Mouse (Mus musculus) activated CD4-positive, CD25-positive, alpha-beta regulatory T cell, adult 4 months (primary cell): ENCODE results near the gene Gpatch4. TPM values are rescaled to one million over a fixed set of nuclear protein-coding genes. Genes with fewer than 3 reads are reported as not detected.

Experiments used
- ATAC-seq: one replicate; pipeline ENCODE4 v1.8.0; 2017
- polyA plus RNA-seq, 2 experiments: library from polyadenylated mRNA; unstranded; fragments of 100-300 nt; shearing (Covaris generic); gene quantifications; one replicate each; pipeline ENCODE4 v1.2.1; 2017

The Gpatch4 gene
- 10 to 100 TPM; 25.3 to 33.4 TPM for polyA plus RNA-seq

- ATAC-seq = peak; percentile 94
Observed at GRCm38 (mm10) chr3:88042661-88043421, at the start of gene Gpatch4. Gene Gpatch4, plus strand, starts transcription at chr3:88043108.

DNA sequence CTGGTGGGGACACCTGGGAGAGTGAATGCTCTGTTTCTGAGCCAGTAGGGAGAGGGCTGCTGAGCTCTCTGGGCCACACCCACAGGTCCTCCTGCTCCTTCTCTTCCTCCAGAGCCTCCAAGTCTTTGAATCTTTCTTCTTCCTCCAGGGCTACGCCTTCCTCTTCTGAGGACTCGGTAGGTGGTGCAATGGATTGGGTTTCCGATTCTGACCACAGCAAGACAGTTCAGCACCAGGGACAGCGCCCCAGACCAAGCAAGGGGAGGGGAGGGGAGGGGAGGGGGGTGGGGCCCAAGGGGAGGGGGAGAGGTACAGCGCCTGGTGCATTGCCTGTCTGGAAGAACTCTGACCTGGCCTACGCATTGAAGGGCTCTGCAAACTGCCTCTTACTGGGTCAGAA, 49.5 kb upstream of the Gpatch4 start:
- no peak for ATAC-seq

- no peak for ATAC-seq
Observed at GRCm38 (mm10) chr3:87995331-87995730, 47.6 kb upstream of the Gpatch4 start.

DNA sequence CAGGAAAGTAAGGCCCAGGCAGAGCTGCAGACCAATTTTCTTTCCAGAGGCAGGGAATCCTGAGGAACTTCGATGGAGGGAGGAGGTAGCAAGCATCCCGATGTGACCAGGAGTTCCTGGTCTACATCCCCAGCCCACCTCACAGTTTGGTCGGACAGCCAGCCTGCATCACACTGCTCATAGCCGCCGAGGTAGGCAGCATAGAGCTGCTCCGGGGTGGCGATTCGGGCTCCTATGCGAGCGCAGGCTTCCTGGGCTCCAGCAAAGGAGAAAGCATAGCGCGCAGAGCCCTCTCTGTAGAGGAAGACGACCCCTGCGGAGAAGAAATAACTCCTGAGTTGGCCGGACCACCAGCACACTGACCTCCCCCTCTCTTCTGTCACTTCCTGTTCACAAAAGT, 46.5 kb upstream of the Gpatch4 start:
- ATAC-seq = no peak

DNA sequence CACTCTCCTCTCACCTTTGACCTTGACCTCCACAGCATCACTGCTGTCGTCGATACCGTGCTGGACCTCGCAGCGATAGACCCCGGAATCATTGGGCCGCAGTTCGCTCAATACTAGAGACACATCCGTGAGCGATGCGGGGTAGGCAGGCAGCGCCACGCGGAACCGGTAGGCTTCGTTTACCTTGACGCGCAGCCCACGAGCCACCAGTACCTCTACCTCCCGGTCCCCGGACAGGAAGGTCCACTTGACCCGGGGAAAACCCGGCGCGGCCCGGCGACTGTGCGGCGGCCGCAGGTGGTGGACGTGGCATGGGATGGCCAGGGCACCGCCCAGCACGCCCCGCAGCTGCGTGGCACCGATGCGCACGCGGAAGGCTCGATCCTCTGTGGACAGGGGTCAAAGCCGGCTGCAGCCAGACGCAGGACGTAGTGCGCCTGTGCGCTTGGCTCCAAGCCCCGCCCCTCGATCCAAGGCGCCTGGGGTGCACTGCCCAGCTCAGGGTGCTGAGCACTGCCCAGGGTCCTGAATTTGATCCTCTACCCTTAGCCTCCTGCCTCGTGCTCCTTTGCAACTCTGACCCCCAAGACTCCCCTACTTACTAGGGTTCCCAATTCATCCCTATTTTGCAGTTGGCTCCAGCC, 45.8 kb upstream of the Gpatch4 start:
- no peak for ATAC-seq

DNA sequence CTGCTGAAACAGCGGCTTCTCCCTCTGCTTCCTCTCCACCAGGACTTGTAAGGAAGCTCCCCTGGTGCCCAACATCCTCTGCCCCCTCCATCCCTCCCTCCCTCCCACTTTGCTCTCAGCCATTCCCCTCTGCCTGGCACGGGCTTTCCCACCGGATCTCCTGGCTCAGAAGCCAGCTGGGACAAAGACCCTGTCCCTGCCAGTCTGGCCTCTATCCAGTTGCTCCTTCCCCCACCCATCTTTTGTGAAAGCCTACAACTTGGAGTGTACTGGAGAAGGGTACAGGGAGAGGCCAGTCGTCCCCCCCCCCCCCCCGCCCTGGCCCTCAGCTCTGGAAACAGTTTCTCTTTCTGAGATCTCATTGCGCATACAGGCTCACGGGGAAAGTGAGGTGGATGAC, 44.2 kb upstream of the Gpatch4 start:
- ATAC-seq = no peak

DNA sequence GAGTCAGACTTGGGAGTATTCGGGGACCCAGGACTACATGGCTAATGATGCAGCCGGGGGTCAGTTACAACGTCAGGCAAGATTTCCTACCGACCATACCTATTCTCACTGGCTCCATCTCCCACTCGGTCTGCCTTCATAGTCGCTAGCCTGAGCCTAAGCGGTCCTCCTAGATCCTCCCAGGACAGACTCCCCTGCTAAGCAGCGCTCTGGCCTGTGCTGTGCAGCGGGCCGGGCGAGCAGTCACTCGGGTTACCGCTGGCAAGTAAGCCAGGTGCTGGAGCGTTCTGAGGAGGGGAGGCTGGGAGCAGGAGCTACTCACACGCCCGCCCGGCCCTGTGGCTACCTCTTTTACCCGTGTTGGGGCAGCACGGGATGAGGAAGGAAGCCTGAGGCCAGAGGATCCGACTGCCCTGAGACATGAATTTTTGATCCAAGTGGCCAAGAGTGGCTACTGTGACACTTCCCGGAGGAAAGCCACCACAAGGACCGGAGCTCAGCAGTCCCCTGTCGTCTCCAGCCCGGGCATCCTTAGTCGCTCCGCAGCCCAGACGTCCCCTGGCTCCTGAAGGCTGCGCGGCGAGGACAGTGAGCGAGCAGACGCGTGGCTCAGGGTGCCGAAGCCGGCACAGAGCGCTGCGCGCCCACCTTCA, 43.5 kb upstream of the Gpatch4 start:
- ATAC-seq = no peak

DNA sequence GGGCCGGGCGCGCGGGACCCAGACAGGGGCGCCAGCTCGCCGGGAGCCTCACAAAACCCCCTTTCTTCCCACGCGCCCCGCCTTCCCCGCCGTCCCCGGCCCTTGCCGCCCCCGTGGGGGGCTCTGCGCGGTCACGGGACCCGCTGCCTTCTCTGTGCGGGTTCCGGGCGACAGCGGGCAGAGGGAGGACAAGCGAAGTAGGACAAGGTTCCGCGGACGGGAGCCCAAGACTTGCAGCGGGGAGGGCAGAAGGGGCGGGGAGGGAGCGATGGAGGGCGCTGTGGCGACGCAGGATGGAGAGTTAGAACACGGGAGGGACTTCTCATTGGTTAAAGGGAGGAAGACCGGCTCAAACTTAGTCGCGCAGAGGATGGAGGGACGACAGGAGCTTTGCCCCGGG, 42.7 kb upstream of the Gpatch4 start, which contains the start of gene Bcan:
Bcan (minus strand) TSS at position 50 of the 400 bp plus-strand sequence.
- ATAC-seq = no peak

DNA sequence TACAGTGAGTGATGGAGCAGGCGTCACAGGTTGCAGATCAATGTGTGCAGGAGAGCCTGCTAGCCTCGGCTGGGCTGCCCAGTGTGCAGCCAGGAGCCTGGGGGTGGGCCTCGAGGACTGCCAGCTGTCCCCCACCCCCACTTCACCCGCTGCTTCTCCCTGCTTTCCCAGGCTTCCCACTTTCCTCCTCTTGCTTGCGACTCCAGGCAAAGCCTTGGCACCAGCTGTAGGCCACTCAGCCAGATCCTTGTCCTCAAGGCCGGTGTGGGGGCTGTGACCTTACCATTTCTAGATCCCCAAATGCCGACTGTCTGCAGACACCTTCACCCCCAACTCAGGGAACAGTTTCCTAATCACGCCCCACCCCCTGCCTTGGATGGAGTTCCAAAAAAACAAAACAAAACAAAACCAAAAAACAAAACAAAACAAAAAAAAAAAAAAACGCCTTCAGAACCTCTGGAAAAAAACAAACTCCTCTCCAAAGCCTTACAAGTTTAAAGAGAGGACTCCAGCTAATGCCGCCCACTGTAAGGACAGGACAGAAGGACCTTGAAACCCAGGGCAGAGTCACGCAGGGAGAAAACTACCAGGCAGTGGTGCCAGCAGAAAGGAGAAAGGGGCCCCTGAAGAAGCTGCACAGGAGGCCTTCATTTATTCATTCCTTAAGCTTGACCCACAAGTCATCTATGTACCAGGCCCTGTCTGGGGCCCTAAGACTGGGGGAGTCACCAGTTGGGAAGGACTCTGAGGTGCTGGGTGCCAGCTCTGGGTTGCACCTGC, 41.9 kb upstream of the Gpatch4 start:
- ATAC-seq = no peak

DNA sequence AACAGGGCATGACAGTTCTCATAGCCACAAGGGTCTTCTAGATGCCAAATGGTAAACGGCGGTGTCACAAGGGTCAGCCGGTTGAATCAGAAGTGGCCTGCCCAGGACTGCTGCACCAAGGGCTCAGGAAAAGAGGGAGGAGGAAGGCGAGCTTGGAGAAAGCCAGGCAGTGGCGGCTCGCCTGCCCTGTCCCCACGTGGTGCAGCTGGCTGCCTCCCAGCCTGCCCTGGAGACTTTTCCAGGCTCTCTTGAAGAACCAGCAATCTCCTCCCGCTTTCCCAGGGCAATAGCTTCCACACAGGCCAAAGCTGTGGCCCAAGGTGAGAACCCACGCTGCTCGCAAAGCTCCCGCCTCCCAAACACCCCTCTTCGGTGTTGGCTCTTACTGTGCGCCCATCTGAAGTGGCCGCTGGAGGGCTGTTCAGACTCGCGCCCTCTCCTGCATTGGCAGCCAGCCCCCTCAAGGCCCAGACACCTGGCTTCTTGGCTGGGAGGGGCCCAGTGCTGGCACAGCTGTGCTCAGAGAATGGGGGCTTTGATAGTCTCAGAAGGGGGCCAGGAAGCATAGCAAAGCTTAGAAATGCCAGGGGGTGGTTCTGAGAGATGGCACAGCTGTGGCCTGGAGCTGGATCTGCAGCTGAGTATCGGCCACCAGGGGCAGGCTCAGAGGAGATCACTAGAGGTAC, 40.5 kb upstream of the Gpatch4 start:
- no peak for ATAC-seq

DNA sequence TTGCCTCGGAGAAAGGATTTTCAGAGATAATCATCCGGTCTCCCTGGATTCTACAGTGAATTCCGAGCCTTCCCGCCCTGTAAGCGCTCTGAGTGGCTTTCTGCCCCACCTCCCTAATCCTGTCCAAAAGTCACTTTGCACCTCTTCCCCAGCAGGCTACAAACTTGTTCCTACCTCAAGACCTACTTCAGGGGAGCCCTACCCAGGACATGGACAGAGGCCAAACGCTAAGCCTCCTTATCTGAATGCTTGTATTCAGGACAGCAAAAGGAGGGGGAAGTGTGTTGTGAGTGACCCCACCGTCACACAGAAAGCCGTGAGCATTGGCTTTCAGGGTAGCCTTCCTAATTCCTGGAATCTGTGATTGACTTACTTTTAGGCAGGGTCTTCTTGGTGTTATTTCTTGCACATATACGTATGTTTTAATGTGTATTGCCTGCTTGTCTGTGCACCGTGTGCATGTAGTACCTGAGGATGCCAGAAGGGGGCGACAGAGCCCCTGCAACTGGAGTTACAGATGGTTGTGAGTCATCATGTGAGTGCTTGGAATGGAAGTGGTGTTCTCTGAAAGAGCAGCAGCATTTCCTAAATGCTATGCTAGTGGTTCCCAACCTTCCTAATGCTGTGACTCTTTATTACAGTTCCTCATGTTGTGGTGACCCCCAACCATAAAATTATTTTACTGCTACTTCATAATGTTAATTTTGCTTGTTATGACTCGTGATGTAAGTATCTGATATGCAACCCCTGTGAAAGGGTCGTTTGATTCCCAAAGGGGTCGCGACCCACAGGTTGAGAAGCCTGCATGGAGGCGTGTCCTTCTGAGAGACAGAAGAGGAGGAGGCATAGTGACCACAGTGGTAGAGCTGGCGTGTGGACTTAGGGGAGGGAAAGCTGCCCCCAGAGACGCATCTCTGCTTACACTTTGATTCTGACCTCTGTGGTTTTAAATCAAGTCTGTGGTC, 36.8 kb upstream of the Gpatch4 start:
- ATAC-seq = no peak

- ATAC-seq = no peak
Observed at GRCm38 (mm10) chr3:88010634-88011265, 32.2 kb upstream of the Gpatch4 start.

DNA sequence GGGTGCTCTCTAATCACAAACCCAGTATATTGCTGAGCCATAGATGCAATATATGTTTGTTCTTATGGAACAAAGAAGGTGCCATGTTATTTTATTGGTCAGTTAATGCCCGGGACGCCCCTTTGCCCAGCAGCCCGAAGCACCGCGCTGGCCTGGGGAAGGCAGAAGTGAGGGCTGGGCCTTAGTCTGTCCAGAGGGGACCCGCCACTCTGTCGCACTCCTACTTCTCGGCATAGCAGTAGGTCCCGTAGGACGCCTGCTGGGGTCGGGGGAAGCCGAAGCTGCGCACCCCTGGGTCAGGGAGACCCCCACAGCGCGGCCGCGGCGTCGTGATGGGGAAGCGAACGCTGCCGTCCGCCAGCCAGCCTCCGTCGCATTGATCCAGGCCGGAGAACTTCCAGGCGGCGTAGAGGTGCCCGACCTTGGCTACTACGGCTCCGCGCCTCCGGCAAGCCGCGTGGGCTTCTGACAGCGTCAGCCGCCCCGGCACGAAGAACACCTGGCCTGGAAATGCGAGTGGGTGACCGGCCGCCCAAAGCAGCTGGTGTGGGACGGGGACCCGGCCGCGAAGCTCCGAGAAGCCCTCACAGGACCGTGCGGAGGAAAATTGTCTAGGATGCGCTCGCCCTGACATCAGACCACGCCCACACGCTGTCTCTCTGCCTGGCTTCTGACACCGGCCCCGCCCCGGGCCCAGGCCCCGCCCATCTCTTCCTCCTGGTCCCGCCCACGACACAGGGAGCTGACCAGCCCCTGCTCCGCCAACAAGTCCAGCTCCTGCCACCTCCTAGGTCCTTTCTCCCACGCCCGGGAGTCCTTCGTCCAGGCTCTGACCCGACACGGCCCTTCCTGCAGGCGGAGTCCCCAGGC, 20.4 kb upstream of the Gpatch4 start:
- ATAC-seq = peak; percentile 65

- ATAC-seq = peak; percentile 36
Observed at GRCm38 (mm10) chr3:88023192-88024074, 19.5 kb upstream of the Gpatch4 start.

DNA sequence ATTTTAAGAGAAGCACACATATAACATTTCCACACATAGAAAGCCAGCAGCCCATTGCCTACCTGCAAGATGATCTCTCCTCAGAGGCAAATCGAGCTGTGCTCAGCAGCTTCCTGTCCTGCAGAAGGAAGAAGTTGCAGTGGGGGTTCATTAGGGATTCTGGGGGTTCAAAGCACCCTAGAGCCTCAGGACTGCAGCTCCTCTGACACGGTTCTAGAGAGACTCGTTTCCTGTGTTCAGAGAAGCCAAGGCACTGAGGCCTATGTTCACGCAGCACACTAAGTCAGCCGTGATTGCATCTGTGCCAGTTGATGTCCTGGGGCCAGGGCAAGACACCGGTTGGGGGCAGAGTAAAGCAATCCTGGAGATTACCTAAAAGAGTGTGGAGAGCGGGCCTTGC, 16.1 kb upstream of the Gpatch4 start:
- ATAC-seq = no peak

- no peak for ATAC-seq
Observed at GRCm38 (mm10) chr3:88027434-88028186, 15.3 kb upstream of the Gpatch4 start, which contains the start of gene Hapln2. Gene Hapln2, minus strand, starts transcription at chr3:88027583.

GRCm38 (mm10) chr3:88030608-88031395, 12.1 kb upstream of the Gpatch4 start:
- ATAC-seq = no peak
